Mouse (Mus musculus) intestine, postnatal 0 days (tissue): Measurements from ENCODE around the gene Nicn1. TPM values are rescaled to one million over a fixed set of nuclear protein-coding genes. Genes with fewer than 3 reads are reported as not detected.
A peak's percentile ranks its signal among the peaks of the same experiment; 100 is the strongest.

Experiments
- ATAC-seq: fragments of 200-750 bp; cut with Nextera tagmentation; 2 replicates; pipeline ENCODE4 v1.8.0; 2017; ENCODE audit warnings: mild to moderate bottlenecking, moderate TSS enrichment, moderate library complexity
- H3K27ac ChIP-seq: fragments of 300-500 bp; sonication (generic); 2 replicates; pipeline ENCODE4 v1.5.1; 2014; ENCODE audit warnings: mild to moderate bottlenecking, low read depth, low read length, moderate library complexity
- H3K27me3 ChIP-seq: fragments of 300-500 bp; sonication (generic); replicated peaks from 2 replicates; pipeline ENCODE4 v1.6.1; 2014; ENCODE audit warnings: low read length, mixed read lengths; ENCODE audit not compliant: control insufficient read depth, insufficient read depth
- H3K36me3 ChIP-seq: fragments of 300-500 bp; sonication (generic); 2 replicates; pipeline ENCODE4 v1.6.1; 2014; ENCODE audit warnings: mild to moderate bottlenecking, moderate library complexity; ENCODE audit not compliant: control insufficient read depth, insufficient read depth
- H3K4me1 ChIP-seq: fragments of 300-500 bp; sonication (generic); replicated peaks from 2 replicates; pipeline ENCODE4 v1.6.1; 2014; ENCODE audit warnings: antibody characterized with exemption, low read length, mixed read lengths; ENCODE audit not compliant: control insufficient read depth, insufficient read depth
- H3K4me2 ChIP-seq: fragments of 300-500 bp; sonication (generic); replicated peaks from 2 replicates; pipeline ENCODE4 v1.6.1; 2014; ENCODE audit warnings: low read depth, mild to moderate bottlenecking, moderate library complexity
- H3K4me3 ChIP-seq: fragments of 300-500 bp; sonication (generic); 2 replicates; pipeline ENCODE4 v1.5.1; 2014; ENCODE audit warnings: low read depth, low read length
- H3K9ac ChIP-seq: fragments of 300-500 bp; sonication (generic); 2 replicates; pipeline ENCODE4 v1.6.1; 2014; ENCODE audit warnings: mild to moderate bottlenecking, low read depth, low read length
- H3K9me3 ChIP-seq: fragments of 300-500 bp; sonication (generic); 2 replicates; pipeline ENCODE4 v1.6.1; 2016; ENCODE audit warnings: mixed run types; ENCODE audit not compliant: control insufficient read depth
- CTCF ChIP-seq: sonication (generic); IDR thresholded peaks from 2 replicates; pipeline ENCODE4 v1.5.1; 2016; ENCODE audit warnings: low read depth, mild to moderate bottlenecking, control low read depth, antibody characterized with exemption, moderate library complexity
- WGBS: fragments of 180-500 bp; shearing (Covaris S2); extraction: QIAGEN DNeasy Blood & Tissue Kit; methylation state at CpG from one replicate; pipeline ENCODE4 v1.1.7; 2014; 5-methylcytosine and 5-hydroxymethylcytosine counted together
- polyA plus RNA-seq: library from polyadenylated mRNA; unstranded; fragments of >200 nt; fragmentation: Nextera tagmentation; extraction: Ambion mirVana; gene quantifications from 2 replicates; pipeline ENCODE4 v1.2.1, GENCODE M21; 2015

Gene Nicn1
- polyA plus RNA-seq, 1 experiment from 2014 or later = 15.6 TPM

GRCm38 (mm10) chr9:108260526-108260925 lies 29.7 kb upstream of the Nicn1 start:
- H3K4me1 ChIP-seq = peaks cover 16% of the 10 kb centered on the region; the same call in 1 of the 2 replicates
- 72% methylated on average over 4 of the region's 4 CpGs for WGBS
- no peak for ATAC-seq
- 0 out of 2 replicates have a peak, but pooled peaks cover 4% of the 10 kb centered on the region for H3K36me3 ChIP-seq
- no peak overlapping the region for H3K9ac ChIP-seq
- no peak overlapping the region for H3K4me2 ChIP-seq
- no peak overlapping the region for H3K4me3 ChIP-seq
- H3K27ac ChIP-seq = no peak overlapping the region
- no peaks in the 10 kb centered on the region for H3K9me3 ChIP-seq
- no peak for TF ChIP-seq CTCF
- H3K27me3 ChIP-seq = no peaks in the 10 kb centered on the region

DNA sequence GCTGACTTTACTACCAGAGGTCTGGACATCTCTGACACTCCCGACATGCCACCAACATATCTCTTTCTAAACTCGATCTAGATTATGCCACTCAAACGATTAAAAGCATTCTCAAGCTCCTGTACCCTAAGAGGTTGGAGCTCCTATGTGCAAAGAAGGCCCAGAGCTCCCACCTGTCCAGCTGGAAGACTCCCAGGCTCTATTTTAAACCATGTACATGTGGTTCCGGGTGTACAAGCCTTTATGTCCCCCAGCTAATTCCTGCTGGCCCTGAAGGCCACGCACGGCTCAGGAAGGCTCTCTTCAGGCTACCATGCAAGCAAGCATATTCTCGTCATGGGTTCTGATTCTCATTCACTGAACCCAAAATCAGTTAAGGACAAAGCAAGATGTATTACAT lies 28.4 kb upstream of the Nicn1 start:
- Histone ChIP-seq H3K4me2 (peak overlapping the region; percentile 89), H3K27ac (no peak overlapping the region; the same call in 1 of the 2 replicates), H3K27me3 (no peaks in the 10 kb centered on the region), H3K4me3 (peak overlapping the region; percentile 81; the same call in 1 of the 2 replicates), H3K9me3 (no peaks in the 10 kb centered on the region), H3K4me1 (peaks cover 16% of the 10 kb centered on the region; the same call in 1 of the 2 replicates), H3K9ac (peak overlapping the region; percentile 85; the same call in 1 of the 2 replicates), H3K36me3 (no peaks in the 10 kb centered on the region)
- WGBS = 43% methylated on average over 7 of the region's 7 CpGs
- no peak for TF ChIP-seq CTCF
- ATAC-seq = no peak

DNA sequence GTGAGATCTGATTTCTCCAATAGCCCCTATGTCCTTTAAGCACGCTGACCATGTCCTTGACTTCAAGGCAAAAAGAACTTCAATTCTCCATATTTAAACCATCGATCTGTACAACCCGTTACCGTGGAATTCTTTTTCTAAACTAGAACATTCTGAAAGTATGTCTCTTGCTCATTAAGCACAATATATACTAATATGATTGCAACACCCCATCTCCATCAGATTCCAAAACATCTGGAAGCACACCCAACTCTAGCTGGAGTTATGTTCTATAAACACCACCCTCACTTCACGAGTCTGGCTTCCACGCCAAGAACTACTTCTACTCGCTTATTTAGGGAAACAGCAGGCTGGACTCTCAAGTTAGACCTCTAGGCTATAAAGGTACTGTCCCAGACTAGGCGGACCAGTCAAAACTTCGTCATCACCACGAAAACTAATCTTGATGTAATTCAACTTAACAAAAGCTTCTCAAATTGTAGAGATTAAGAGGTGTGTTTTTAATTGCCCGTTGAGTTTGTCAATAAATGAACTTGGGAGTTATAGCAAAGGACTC lies 27.7 kb upstream of the Nicn1 start:
- no peaks in the 10 kb centered on the region for H3K36me3 ChIP-seq
- H3K4me2 ChIP-seq = peak overlapping the region; percentile 89
- no peak for TF ChIP-seq CTCF
- no peaks in the 10 kb centered on the region for H3K27me3 ChIP-seq
- WGBS = 23% methylated on average over 11 of the region's 11 CpGs
- no peak for ATAC-seq
- no peaks in the 10 kb centered on the region for H3K9me3 ChIP-seq
- peak overlapping the region; percentile 85 for H3K9ac ChIP-seq
- peak overlapping the region; percentile 81 for H3K4me3 ChIP-seq
- peaks cover 16% of the 10 kb centered on the region; the same call in 1 of the 2 replicates for H3K4me1 ChIP-seq
- H3K27ac ChIP-seq = 0 out of 2 replicates have a peak overlapping the region, but pooled peaks have one; percentile 88

DNA sequence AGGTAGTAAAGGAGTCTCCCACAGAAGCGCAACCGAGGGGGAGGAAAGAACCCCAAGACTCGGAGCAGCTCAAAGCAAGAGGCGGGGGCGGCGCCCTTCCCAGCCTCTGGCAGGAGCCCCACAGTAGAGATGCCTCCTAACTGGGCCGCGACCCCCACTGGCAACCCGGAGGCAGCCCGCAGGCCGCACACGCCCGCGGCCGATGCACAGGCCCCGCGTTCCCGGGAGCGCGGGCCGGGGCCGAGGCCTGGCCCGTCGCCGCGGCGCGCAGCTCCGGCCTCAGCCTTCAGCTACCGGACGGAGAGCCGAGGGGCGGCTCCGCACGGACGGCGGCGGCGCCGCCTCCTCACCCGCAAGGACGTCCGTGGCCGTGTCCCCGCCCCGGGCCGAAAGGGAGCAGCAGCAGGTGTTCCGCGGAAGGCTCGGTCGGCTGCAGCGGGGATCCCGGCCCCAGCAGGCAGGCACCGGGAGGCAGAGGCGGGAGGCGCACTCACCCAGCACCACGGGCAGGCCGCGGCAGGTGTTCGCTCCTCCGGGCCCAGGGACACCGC lies 27.0 kb upstream of the Nicn1 start:
- Histone ChIP-seq H3K9ac (peak overlapping the region; percentile 85), H3K4me3 (peak overlapping the region; percentile 81), H3K4me2 (peak overlapping the region; percentile 89), H3K36me3 (no peaks in the 10 kb centered on the region), H3K4me1 (peaks cover 16% of the 10 kb centered on the region; the same call in 1 of the 2 replicates), H3K27ac (peak overlapping the region; percentile 88), H3K9me3 (no peaks in the 10 kb centered on the region), H3K27me3 (no peaks in the 10 kb centered on the region)
- ATAC-seq = peak; percentile 68
- 0% methylated on average over 55 of the region's 62 CpGs for WGBS
- TF ChIP-seq CTCF = no peak

GRCm38 (mm10) chr9:108263690-108264190 lies 26.5 kb upstream of the Nicn1 start, which contains the start of gene Dag1:
Gene Dag1 (minus strand): TSS chr9:108263958.
- peak; percentile 97 for ATAC-seq
- WGBS = under 1% methylated on average over 61 of the region's 71 CpGs
- Histone ChIP-seq H3K4me3 (peak within 1 kb of the TSS; percentile 81), H3K4me1 (peaks cover 16% of the 10 kb centered on the region; the same call in 1 of the 2 replicates), H3K36me3 (no peaks in the 10 kb centered on the region), H3K27ac (peak within 1 kb of the TSS; percentile 88), H3K27me3 (no peaks in the 10 kb centered on the region), H3K9me3 (no peaks in the 10 kb centered on the region), H3K4me2 (peak within 1 kb of the TSS; percentile 89), H3K9ac (peak within 1 kb of the TSS; percentile 85)
- TF ChIP-seq CTCF = no peak

GRCm38 (mm10) chr9:108264191-108264921 lies 25.9 kb upstream of the Nicn1 start:
- Histone ChIP-seq H3K4me3 (peak overlapping the region; percentile 81), H3K9ac (peak overlapping the region; percentile 85; the same call in 1 of the 2 replicates), H3K4me2 (peak overlapping the region; percentile 89), H3K36me3 (no peaks in the 10 kb centered on the region), H3K27me3 (no peaks in the 10 kb centered on the region), H3K27ac (peak overlapping the region; percentile 88), H3K9me3 (no peaks in the 10 kb centered on the region), H3K4me1 (peaks cover 16% of the 10 kb centered on the region; the same call in 1 of the 2 replicates)
- ATAC-seq = peak; percentile 0; the same call in 1 of the 2 replicates
- 7% methylated on average over 10 of the region's 10 CpGs for WGBS
- TF ChIP-seq CTCF = no peak
